Mouse (Mus musculus) liver, postnatal 0 days (tissue): ENCODE data around the gene Snn. TPM values are rescaled to one million over a fixed set of nuclear protein-coding genes. Genes with fewer than 3 reads are reported as not detected.

Source experiments
- ATAC-seq: fragments of 200-750 bp; cut with Nextera tagmentation; 2 replicates; pipeline ENCODE4 v1.8.0; 2017; ENCODE audit warnings: mild to moderate bottlenecking, moderate library complexity
- DNase-seq: peaks from one replicate; pipeline ENCODE4 v3.0.0-alpha.2; 2016
- H3K27ac ChIP-seq: fragments of 300-500 bp; sonication (generic); 2 replicates; pipeline ENCODE4 v1.5.1; 2014; ENCODE audit warnings: antibody characterized with exemption, moderate library complexity, mild to moderate bottlenecking, low read depth
- H3K27me3 ChIP-seq: fragments of 300-500 bp; sonication (generic); 2 replicates; pipeline ENCODE4 v1.6.1; 2014; ENCODE audit warnings: low read length, control low read depth, mixed read lengths; ENCODE audit not compliant: insufficient read depth
- H3K36me3 ChIP-seq: fragments of 300-500 bp; sonication (generic); replicated peaks from 2 replicates; pipeline ENCODE4 v1.6.1; 2014; ENCODE audit warnings: mild to moderate bottlenecking, control low read depth, low read length, moderate library complexity, mixed read lengths; ENCODE audit not compliant: insufficient read depth
- H3K4me1 ChIP-seq: fragments of 300-500 bp; sonication (generic); 2 replicates; pipeline ENCODE4 v1.6.1; 2014; ENCODE audit warnings: antibody characterized with exemption, mild to moderate bottlenecking, control low read depth; ENCODE audit not compliant: insufficient read depth
- H3K4me2 ChIP-seq: fragments of 300-500 bp; sonication (generic); 2 replicates; pipeline ENCODE4 v1.6.1; 2014; ENCODE audit warnings: low read depth, mild to moderate bottlenecking, low read length, moderate library complexity, mixed read lengths
- H3K4me3 ChIP-seq: fragments of 300-500 bp; sonication (generic); 2 replicates; pipeline ENCODE4 v1.5.1; 2014; ENCODE audit warnings: low read depth, low read length
- H3K9ac ChIP-seq: fragments of 300-500 bp; sonication (generic); replicated peaks from 2 replicates; pipeline ENCODE4 v1.6.1; 2014; ENCODE audit warnings: mild to moderate bottlenecking, moderate library complexity
- H3K9me3 ChIP-seq: fragments of 300-500 bp; sonication (generic); 2 replicates; pipeline ENCODE4 v1.6.1; 2016; ENCODE audit warnings: mild to moderate bottlenecking, control low read depth, low read length, mixed read lengths
- CTCF ChIP-seq: sonication (generic); IDR thresholded peaks from 2 replicates; pipeline ENCODE4 v1.5.1; 2016; ENCODE audit warnings: antibody characterized with exemption, low read depth
- EP300 ChIP-seq: IDR thresholded peaks from 2 replicates; pipeline ENCODE4 v1.6.1; 2016; ENCODE audit warnings: antibody characterized with exemption, low read depth, mild to moderate bottlenecking
- WGBS: fragments of 180-500 bp; shearing (Covaris S2); extraction: QIAGEN DNeasy Blood & Tissue Kit; methylation state at CpG from one replicate; pipeline ENCODE4 v1.1.7; 2014; ENCODE audit not compliant: insufficient replicate concordance; 5-methylcytosine and 5-hydroxymethylcytosine counted together
- polyA plus RNA-seq: library from polyadenylated mRNA; unstranded; fragments of >200 nt; fragmentation: Nextera tagmentation; extraction: Ambion mirVana; gene quantifications from 2 replicates; pipeline ENCODE4 v1.2.1, GENCODE M21; 2015

Snn gene
- polyA plus RNA-seq, 1 experiment from 2014 or later, result 4.8 TPM

- no peak overlapping the region for H3K4me2 ChIP-seq
- H3K27ac ChIP-seq, result no peak overlapping the region
- H3K9me3 ChIP-seq, result no peaks in the 10 kb centered on the region
- TF ChIP-seq CTCF (no peak), EP300 (no peak)
- H3K4me1 ChIP-seq, result peaks cover 3% of the 10 kb centered on the region; the same call in 1 of the 2 replicates
- DNase-seq (no peak), ATAC-seq (no peak)
- 82% methylated on average over 3 of the region's 3 CpGs for WGBS
- H3K27me3 ChIP-seq, result no peaks in the 10 kb centered on the region
- H3K9ac ChIP-seq, result no peak overlapping the region
- no peak overlapping the region for H3K4me3 ChIP-seq
- H3K36me3 ChIP-seq, result peaks cover 39% of the 10 kb centered on the region
Observed at GRCm38 (mm10) chr16:11097301-11097700, 36.6 kb downstream of the Snn start.

GRCm38 (mm10) chr16:11104905-11105304 lies 44.2 kb downstream of the Snn start:
- H3K27me3 ChIP-seq, result no peaks in the 10 kb centered on the region
- H3K4me3 ChIP-seq, result no peak overlapping the region
- H3K9me3 ChIP-seq, result no peaks in the 10 kb centered on the region
- DNase-seq, result no peak
- H3K4me2 ChIP-seq, result no peak overlapping the region
- H3K36me3 ChIP-seq, result peaks cover 32% of the 10 kb centered on the region
- no peak for ATAC-seq
- no peak overlapping the region for H3K9ac ChIP-seq
- TF ChIP-seq CTCF (no peak), EP300 (no peak)
- no peaks in the 10 kb centered on the region for H3K4me1 ChIP-seq
- no peak overlapping the region for H3K27ac ChIP-seq
- 83% methylated on average over 1 of the region's 1 CpGs for WGBS

GRCm38 (mm10) chr16:11109198-11109740 lies 48.5 kb downstream of the Snn start:
- no peak overlapping the region for H3K9ac ChIP-seq
- WGBS, result 60% methylated on average over 4 of the region's 4 CpGs
- no peak overlapping the region for H3K4me2 ChIP-seq
- ATAC-seq (no peak), DNase-seq (no peak)
- no peak overlapping the region for H3K4me3 ChIP-seq
- H3K9me3 ChIP-seq, result no peaks in the 10 kb centered on the region
- H3K27ac ChIP-seq, result no peak overlapping the region
- no peaks in the 10 kb centered on the region for H3K27me3 ChIP-seq
- TF ChIP-seq CTCF, result peak; percentile 75
- TF ChIP-seq EP300, result no peak
- H3K36me3 ChIP-seq, result peaks cover 20% of the 10 kb centered on the region; the same call in 1 of the 2 replicates
- no peaks in the 10 kb centered on the region for H3K4me1 ChIP-seq

- no peak overlapping the region for H3K9ac ChIP-seq
- no peaks in the 10 kb centered on the region for H3K9me3 ChIP-seq
- no peaks in the 10 kb centered on the region for H3K27me3 ChIP-seq
- peaks cover 68% of the 10 kb centered on the region for H3K36me3 ChIP-seq
- TF ChIP-seq CTCF (no peak), EP300 (no peak)
- 81% methylated on average over 2 of the region's 2 CpGs for WGBS
- ATAC-seq, result no peak
- no peak overlapping the region for H3K4me3 ChIP-seq
- no peak overlapping the region for H3K4me2 ChIP-seq
- DNase-seq, result no peak
- peak overlapping the region; percentile 64 for H3K27ac ChIP-seq
- peaks cover 5% of the 10 kb centered on the region for H3K4me1 ChIP-seq
Observed at GRCm38 (mm10) chr16:11122625-11123024, 61.9 kb downstream of the Snn start.

GRCm38 (mm10) chr16:11124110-11124509 lies 63.4 kb downstream of the Snn start:
- no peak overlapping the region for H3K27ac ChIP-seq
- no peak overlapping the region for H3K9ac ChIP-seq
- no peak overlapping the region for H3K4me2 ChIP-seq
- 93% methylated on average over 1 of the region's 1 CpGs for WGBS
- H3K4me3 ChIP-seq, result no peak overlapping the region
- TF ChIP-seq EP300 (no peak), CTCF (no peak)
- H3K36me3 ChIP-seq, result peaks cover 64% of the 10 kb centered on the region
- ATAC-seq (no peak), DNase-seq (no peak)
- H3K27me3 ChIP-seq, result no peaks in the 10 kb centered on the region
- peaks cover 5% of the 10 kb centered on the region for H3K4me1 ChIP-seq
- no peaks in the 10 kb centered on the region for H3K9me3 ChIP-seq

Other genes starting within 250 kb of the Snn start
- not detected in 2 replicates for gene Gm11172, start 248.0 kb upstream of the Snn start, polyA plus RNA-seq
- gene Rmi2, start 225.9 kb upstream of the Snn start, polyA plus RNA-seq, result 1.1 TPM in 2 replicates
- 77.3 and 79.2 TPM in 2 replicates for gene Litaf, start 5.2 kb downstream of the Snn start, polyA plus RNA-seq
- gene Txndc11, start 73.7 kb downstream of the Snn start, polyA plus RNA-seq, result 17.9 TPM in 2 replicates
- 18.5 and 22.5 TPM in 2 replicates for gene Zc3h7a, start 115.4 kb downstream of the Snn start, polyA plus RNA-seq
- 60.7 and 61.7 TPM in 2 replicates for gene Rsl1d1, start 142.4 kb downstream of the Snn start, polyA plus RNA-seq
- gene Gspt1, start 193.4 kb downstream of the Snn start, polyA plus RNA-seq, result 25.2 and 31.1 TPM in 2 replicates